Mouse (Mus musculus): Measurements from ENCODE around the gene Rab7b. TPM values are rescaled to one million over a fixed set of nuclear protein-coding genes. Genes with fewer than 3 reads are reported as not detected.
A peak's percentile ranks its signal among the peaks of the same experiment; 100 is the strongest.

Gene Rab7b
- polyA plus RNA-seq, 1 experiment from 2014 or later = 0.53 TPM

GRCm38 (mm10) chr1:131721989-131722388, 33.5 kb downstream of the Rab7b start:
- Histone ChIP-seq H3K4me3 (ENCODE audit: low read depth, low read length) (no peak overlapping the region), H3K4me1 (replicated peaks; ENCODE audit: control insufficient read depth, insufficient read depth, low read length) (no peaks in the 10 kb centered on the region), H3K36me3 (ENCODE audit: control insufficient read depth, insufficient read depth, low read length) (no peaks in the 10 kb centered on the region), H3K4me2 (no peak overlapping the region), H3K27me3 (replicated peaks; ENCODE audit: control insufficient read depth, insufficient read depth, low read length) (no peaks in the 10 kb centered on the region), H3K9ac (ENCODE audit: low read depth, low read length) (no peak overlapping the region), H3K9me3 (ENCODE audit: control insufficient read depth, low read length) (no peaks in the 10 kb centered on the region), H3K27ac (ENCODE audit: low read depth, low read length) (no peak overlapping the region)
- no peak for ATAC-seq (replicated peaks; ENCODE audit: low FRiP score)
- no peak for DNase-seq (ENCODE audit: low spot score)
- WGBS = 75% methylated on average over 3 of the region's 3 CpGs

- Histone ChIP-seq H3K36me3 (ENCODE audit: control insufficient read depth, insufficient read depth, low read length) (no peaks in the 10 kb centered on the region), H3K27me3 (replicated peaks; ENCODE audit: control insufficient read depth, insufficient read depth, low read length) (no peaks in the 10 kb centered on the region), H3K9me3 (ENCODE audit: control insufficient read depth, low read length) (no peaks in the 10 kb centered on the region), H3K4me3 (ENCODE audit: low read depth, low read length) (no peak overlapping the region), H3K27ac (ENCODE audit: low read depth, low read length) (no peak overlapping the region), H3K4me2 (no peak overlapping the region), H3K9ac (ENCODE audit: low read depth, low read length) (no peak overlapping the region), H3K4me1 (replicated peaks; ENCODE audit: control insufficient read depth, insufficient read depth, low read length) (no peaks in the 10 kb centered on the region)
- 69% methylated on average over 4 of the region's 4 CpGs for whole genome bisulfite sequencing
- ATAC-seq (replicated peaks; ENCODE audit: low FRiP score) (no peak), DNase-seq (ENCODE audit: low spot score) (no peak)
Measured at GRCm38 (mm10) chr1:131723549-131723948, 35.1 kb downstream of the Rab7b start.

GRCm38 (mm10) chr1:131726586-131726985, 38.1 kb downstream of the Rab7b start:
- Histone ChIP-seq H3K27ac (ENCODE audit: low read depth, low read length) (no peak overlapping the region), H3K9me3 (ENCODE audit: control insufficient read depth, low read length) (no peaks in the 10 kb centered on the region), H3K4me1 (replicated peaks; ENCODE audit: control insufficient read depth, insufficient read depth, low read length) (no peaks in the 10 kb centered on the region), H3K36me3 (ENCODE audit: control insufficient read depth, insufficient read depth, low read length) (no peaks in the 10 kb centered on the region), H3K4me3 (ENCODE audit: low read depth, low read length) (no peak overlapping the region), H3K9ac (ENCODE audit: low read depth, low read length) (no peak overlapping the region), H3K4me2 (no peak overlapping the region), H3K27me3 (replicated peaks; ENCODE audit: control insufficient read depth, insufficient read depth, low read length) (no peaks in the 10 kb centered on the region)
- 33% methylated on average over 6 of the region's 6 CpGs for WGBS
- no peak for DNase-seq (ENCODE audit: low spot score)
- no peak for ATAC-seq (replicated peaks; ENCODE audit: low FRiP score)

GRCm38 (mm10) chr1:131730639-131731437, 42.3 kb downstream of the Rab7b start:
- Histone ChIP-seq H3K27ac (ENCODE audit: low read depth, low read length) (no peak overlapping the region), H3K36me3 (ENCODE audit: control insufficient read depth, insufficient read depth, low read length) (no peaks in the 10 kb centered on the region), H3K9me3 (ENCODE audit: control insufficient read depth, low read length) (no peaks in the 10 kb centered on the region), H3K9ac (ENCODE audit: low read depth, low read length) (no peak overlapping the region), H3K4me3 (ENCODE audit: low read depth, low read length) (no peak overlapping the region), H3K4me1 (replicated peaks; ENCODE audit: control insufficient read depth, insufficient read depth, low read length) (no peaks in the 10 kb centered on the region), H3K4me2 (no peak overlapping the region), H3K27me3 (replicated peaks; ENCODE audit: control insufficient read depth, insufficient read depth, low read length) (no peaks in the 10 kb centered on the region)
- 78% methylated on average over 12 of the region's 12 CpGs for WGBS
- ATAC-seq (replicated peaks; ENCODE audit: low FRiP score) (no peak), DNase-seq (ENCODE audit: low spot score) (no peak)

GRCm38 (mm10) chr1:131733474-131734180, 45.1 kb downstream of the Rab7b start:
- H3K4me3 ChIP-seq (ENCODE audit: low read depth, low read length) = no peak overlapping the region
- peaks cover 3% of the 10 kb centered on the region; the same call in 1 of the 2 replicates for H3K4me1 ChIP-seq (replicated peaks; ENCODE audit: control insufficient read depth, insufficient read depth, low read length)
- no peak overlapping the region for H3K9ac ChIP-seq (ENCODE audit: low read depth, low read length)
- H3K36me3 ChIP-seq (ENCODE audit: control insufficient read depth, insufficient read depth, low read length) = no peaks in the 10 kb centered on the region
- H3K27me3 ChIP-seq (replicated peaks; ENCODE audit: control insufficient read depth, insufficient read depth, low read length) = no peaks in the 10 kb centered on the region
- no peak overlapping the region for H3K27ac ChIP-seq (ENCODE audit: low read depth, low read length)
- H3K4me2 ChIP-seq = no peak overlapping the region
- no peak for DNase-seq (ENCODE audit: low spot score)
- 78% methylated on average over 13 of the region's 13 CpGs for WGBS
- no peak for ATAC-seq (replicated peaks; ENCODE audit: low FRiP score)
- H3K9me3 ChIP-seq (ENCODE audit: control insufficient read depth, low read length) = no peaks in the 10 kb centered on the region

GRCm38 (mm10) chr1:131734657-131735273, 46.3 kb downstream of the Rab7b start:
- no peaks in the 10 kb centered on the region for H3K9me3 ChIP-seq (ENCODE audit: control insufficient read depth, low read length)
- ATAC-seq (replicated peaks; ENCODE audit: low FRiP score) (no peak), DNase-seq (ENCODE audit: low spot score) (no peak)
- H3K9ac ChIP-seq (ENCODE audit: low read depth, low read length) = no peak overlapping the region
- no peaks in the 10 kb centered on the region for H3K36me3 ChIP-seq (ENCODE audit: control insufficient read depth, insufficient read depth, low read length)
- no peak overlapping the region for H3K4me3 ChIP-seq (ENCODE audit: low read depth, low read length)
- peaks cover 3% of the 10 kb centered on the region; the same call in 1 of the 2 replicates for H3K4me1 ChIP-seq (replicated peaks; ENCODE audit: control insufficient read depth, insufficient read depth, low read length)
- 84% methylated on average over 6 of the region's 6 CpGs for WGBS
- H3K4me2 ChIP-seq = no peak overlapping the region
- no peak overlapping the region for H3K27ac ChIP-seq (ENCODE audit: low read depth, low read length)
- no peaks in the 10 kb centered on the region for H3K27me3 ChIP-seq (replicated peaks; ENCODE audit: control insufficient read depth, insufficient read depth, low read length)

GRCm38 (mm10) chr1:131736494-131736893, 48.0 kb downstream of the Rab7b start:
- H3K27me3 ChIP-seq (replicated peaks; ENCODE audit: control insufficient read depth, insufficient read depth, low read length) = no peaks in the 10 kb centered on the region
- no peak overlapping the region for H3K4me2 ChIP-seq
- peaks cover 3% of the 10 kb centered on the region; the same call in 1 of the 2 replicates for H3K4me1 ChIP-seq (replicated peaks; ENCODE audit: control insufficient read depth, insufficient read depth, low read length)
- no peak overlapping the region for H3K4me3 ChIP-seq (ENCODE audit: low read depth, low read length)
- no peak overlapping the region for H3K27ac ChIP-seq (ENCODE audit: low read depth, low read length)
- no peak overlapping the region for H3K9ac ChIP-seq (ENCODE audit: low read depth, low read length)
- DNase-seq (ENCODE audit: low spot score) (no peak), ATAC-seq (replicated peaks; ENCODE audit: low FRiP score) (0 out of 2 replicates have a peak, but pooled peaks have one; percentile 23)
- WGBS = 36% methylated on average over 9 of the region's 9 CpGs
- H3K36me3 ChIP-seq (ENCODE audit: control insufficient read depth, insufficient read depth, low read length) = no peaks in the 10 kb centered on the region
- no peaks in the 10 kb centered on the region for H3K9me3 ChIP-seq (ENCODE audit: control insufficient read depth, low read length)

GRCm38 (mm10) chr1:131737269-131737668, 48.8 kb downstream of the Rab7b start:
- H3K4me1 ChIP-seq (replicated peaks; ENCODE audit: control insufficient read depth, insufficient read depth, low read length) = peaks cover 3% of the 10 kb centered on the region; the same call in 1 of the 2 replicates
- no peak overlapping the region for H3K27ac ChIP-seq (ENCODE audit: low read depth, low read length)
- no peak overlapping the region for H3K4me2 ChIP-seq
- no peak overlapping the region for H3K9ac ChIP-seq (ENCODE audit: low read depth, low read length)
- no peaks in the 10 kb centered on the region for H3K9me3 ChIP-seq (ENCODE audit: control insufficient read depth, low read length)
- WGBS = 72% methylated on average over 5 of the region's 5 CpGs
- H3K36me3 ChIP-seq (ENCODE audit: control insufficient read depth, insufficient read depth, low read length) = no peaks in the 10 kb centered on the region
- DNase-seq (ENCODE audit: low spot score) (no peak), ATAC-seq (replicated peaks; ENCODE audit: low FRiP score) (no peak)
- H3K27me3 ChIP-seq (replicated peaks; ENCODE audit: control insufficient read depth, insufficient read depth, low read length) = no peaks in the 10 kb centered on the region
- H3K4me3 ChIP-seq (ENCODE audit: low read depth, low read length) = no peak overlapping the region
